Mouse (Mus musculus) heart, adult 2 months (tissue): Measurements from ENCODE around the gene Rnf114.

ENCODE experiments used
- CTCF ChIP-seq: fragments of 200-600 bp; IDR thresholded peaks from 2 replicates; pipeline ENCODE4 v1.8.1; 2022; ENCODE audit warnings: antibody characterized with exemption, mild to moderate bottlenecking, moderate library complexity
- EP300 ChIP-seq: fragments of 200-500 bp; IDR thresholded peaks from 2 replicates; pipeline ENCODE4 v1.6.1; 2011; ENCODE audit warnings: low read depth, low read length, control low read depth; ENCODE audit not compliant: insufficient read depth
- POLR2A ChIP-seq: fragments of 200-500 bp; IDR thresholded peaks from 2 replicates; pipeline ENCODE4 v1.6.1; 2011; ENCODE audit warnings: mild to moderate bottlenecking, low read depth, low read length, control low read depth; ENCODE audit not compliant: insufficient read depth

- TF ChIP-seq CTCF (peak; percentile 87), POLR2A (no peak), EP300 (peak; percentile 62; the same call in 1 of the 2 replicates)
These were observed 39.7 kb downstream of the Rnf114 start for GRCm38 (mm10) chr2:167532131-167532530.
